Mouse (Mus musculus) megakaryocyte, embryonic 14.5 days (primary cell): ENCODE measurements around the gene Shmt2.

Experiments
- FLI1 ChIP-seq: IDR thresholded peaks from 2 replicates; pipeline ENCODE4 v1.6.1; 2012; ENCODE audit warnings: low read length, inconsistent platforms, mixed read lengths
- GATA1 ChIP-seq: IDR thresholded peaks from 3 replicates; pipeline ENCODE4 v1.6.1; 2012; ENCODE audit warnings: mixed read lengths, low read length, inconsistent platforms, borderline replicate concordance

DNA sequence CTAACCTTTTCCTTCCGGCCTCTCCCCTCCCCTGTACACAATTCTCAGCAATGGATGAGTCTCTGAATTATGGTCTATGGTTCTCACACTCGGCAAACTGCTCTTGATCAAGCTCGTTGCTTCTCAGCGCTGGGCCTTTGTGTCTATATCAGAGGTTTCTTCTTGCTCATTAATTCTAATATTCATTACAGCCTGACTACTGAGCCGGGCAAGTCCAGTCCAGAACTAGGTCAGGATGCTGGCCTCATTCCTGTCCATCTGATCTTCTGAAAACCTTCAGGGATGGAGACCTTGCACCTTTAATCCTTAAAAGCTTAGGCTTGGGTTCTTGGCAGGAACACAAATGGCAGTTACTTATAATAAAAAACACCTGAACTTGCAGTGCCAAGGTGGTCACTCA, 22.7 kb downstream of the Shmt2 start:
- no peak for TF ChIP-seq GATA1
- no peak for TF ChIP-seq FLI1
